Mouse (Mus musculus) B cell, adult 2 months (primary cell): ENCODE measurements around the gene Hoxc4.
A peak's percentile ranks its signal among the peaks of the same experiment; 100 is the strongest.

Experiments
- DNase-seq, 2 experiments: peaks; one replicate each; pipeline ENCODE4 v3.0.0; 2022

The Hoxc4 gene

GRCm38 (mm10) chr15:103018636-103019035 is at the start of gene Hoxc4:
Gene Hoxc4, plus strand, starts transcription at chr15:103018934.
- DNase-seq: no peak

GRCm38 (mm10) chr15:102969296-102969695 is 49.4 kb upstream of the Hoxc4 start:
- DNase-seq: no peak

- DNase-seq: no peak
Observed at GRCm38 (mm10) chr15:102970740-102971139, 48.0 kb upstream of the Hoxc4 start.

- DNase-seq: no peak
Observed at GRCm38 (mm10) chr15:102972254-102972653, 46.5 kb upstream of the Hoxc4 start.

DNA sequence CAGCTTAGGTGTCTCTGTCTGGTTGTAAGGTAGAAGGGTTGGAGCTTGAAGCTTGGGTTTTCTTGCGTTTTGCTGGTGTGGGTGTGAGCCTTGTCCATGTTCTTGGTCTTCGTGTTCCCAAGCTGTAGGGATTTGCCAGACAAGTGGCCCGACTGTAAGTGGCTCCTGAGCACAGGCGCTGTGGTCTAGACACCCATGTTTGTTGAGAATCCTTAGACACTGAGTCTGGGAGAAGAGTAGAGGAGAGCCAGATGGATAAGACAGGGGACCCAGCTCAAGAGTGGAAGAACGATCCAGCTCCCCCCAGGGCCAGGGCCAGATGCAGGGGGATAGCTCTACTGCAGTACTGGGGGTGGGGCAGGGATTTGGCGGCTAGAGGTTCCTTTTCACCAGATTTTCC is 46.0 kb upstream of the Hoxc4 start:
- DNase-seq: no peak

GRCm38 (mm10) chr15:102975034-102975433 is 43.7 kb upstream of the Hoxc4 start:
- no peak for DNase-seq

- DNase-seq: no peak
Observed at GRCm38 (mm10) chr15:102975688-102976111, 43.0 kb upstream of the Hoxc4 start.

DNA sequence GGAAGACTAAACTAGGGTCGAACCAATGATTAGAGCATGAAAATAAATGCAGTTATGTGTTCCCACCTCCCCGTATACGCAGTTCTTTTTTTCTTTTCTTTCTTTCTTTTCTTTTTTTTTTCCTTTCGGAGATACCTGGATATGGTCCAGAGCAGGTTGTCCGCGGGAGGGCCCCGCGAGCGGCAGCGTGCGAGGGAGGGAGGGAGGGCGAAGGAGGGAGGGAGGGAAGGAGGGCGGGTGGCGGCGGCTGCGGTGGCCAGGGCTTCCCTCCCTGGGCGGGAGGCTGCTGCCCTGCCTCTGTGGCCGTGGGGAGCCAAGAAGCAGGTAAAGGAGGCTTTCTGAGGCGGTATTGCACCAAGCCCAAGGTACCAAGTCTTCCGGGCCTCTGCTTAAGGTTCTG is 42.6 kb upstream of the Hoxc4 start, which contains the start of gene Hoxc9:
Hoxc9 (plus strand) TSS at position 269 of the 400 bp plus-strand sequence.
- DNase-seq: no peak

GRCm38 (mm10) chr15:102976631-102977422 is 41.9 kb upstream of the Hoxc4 start:
- DNase-seq: no peak

- DNase-seq: no peak
Observed at GRCm38 (mm10) chr15:102977423-102977974, 41.2 kb upstream of the Hoxc4 start.

DNA sequence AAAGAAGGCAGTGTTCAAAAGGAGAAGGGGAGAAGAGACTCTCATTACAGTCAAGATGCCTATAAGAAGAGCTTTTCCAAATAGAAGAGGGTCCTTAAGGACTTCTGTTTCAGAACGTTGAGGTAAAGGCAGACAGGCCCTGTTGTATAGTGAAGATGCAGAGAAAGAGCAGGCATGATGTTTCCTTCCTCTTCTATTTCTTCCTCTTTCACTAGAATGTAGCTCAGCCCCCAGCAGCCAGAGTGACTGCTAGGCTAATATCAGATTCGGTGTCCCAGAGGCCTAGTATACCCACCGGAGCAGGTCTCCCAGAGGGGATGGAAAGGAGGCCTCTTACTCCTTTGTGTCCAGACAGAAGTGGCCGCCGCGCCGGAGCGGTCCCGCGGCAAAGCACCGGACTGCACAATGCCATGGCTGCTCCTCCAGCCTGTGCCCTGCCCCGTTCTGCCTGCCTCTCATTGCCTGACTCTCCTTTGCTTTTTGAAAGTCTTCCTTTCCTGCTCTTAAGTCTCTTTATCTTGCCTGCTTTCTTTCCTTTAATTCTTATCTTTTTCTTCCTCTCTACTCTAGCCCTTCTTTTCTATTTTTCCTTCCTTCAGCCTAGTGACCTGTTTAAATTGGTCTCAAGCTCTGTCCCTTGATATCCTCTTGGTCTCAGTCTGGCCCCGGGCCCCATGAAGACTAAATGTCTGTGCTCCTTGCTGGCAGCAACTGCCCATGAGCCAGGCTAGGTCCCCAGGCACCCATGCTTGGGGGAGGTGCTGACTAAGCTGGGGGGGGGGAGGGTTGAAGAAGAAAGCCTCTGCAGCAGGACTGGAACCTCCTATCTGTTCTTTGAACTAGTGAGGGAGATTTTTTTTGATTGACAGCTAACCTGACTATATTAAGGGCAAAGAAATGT is 39.9 kb upstream of the Hoxc4 start:
- DNase-seq: no peak

GRCm38 (mm10) chr15:102979936-102980335 is 38.8 kb upstream of the Hoxc4 start:
- DNase-seq: no peak

DNA sequence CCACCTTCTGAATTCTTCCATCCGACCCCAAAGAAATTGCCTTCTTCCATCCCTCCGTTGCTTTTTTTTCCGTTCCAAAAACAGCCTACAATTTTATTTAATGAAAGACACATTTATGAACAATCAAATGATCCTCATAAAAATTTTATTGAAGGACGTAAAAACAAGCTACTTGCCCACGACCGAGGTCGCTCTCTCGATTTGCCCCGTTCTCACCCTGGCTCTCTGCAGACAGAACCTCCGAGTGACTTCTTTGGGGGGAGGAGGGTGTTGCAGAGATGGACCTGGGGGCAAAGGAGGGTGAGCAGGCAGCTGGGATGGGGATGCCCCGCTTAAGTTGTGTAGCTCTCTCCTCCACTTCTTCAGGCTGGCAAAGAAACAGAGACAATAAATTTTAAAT is 38.4 kb upstream of the Hoxc4 start:
- DNase-seq: no peak

DNA sequence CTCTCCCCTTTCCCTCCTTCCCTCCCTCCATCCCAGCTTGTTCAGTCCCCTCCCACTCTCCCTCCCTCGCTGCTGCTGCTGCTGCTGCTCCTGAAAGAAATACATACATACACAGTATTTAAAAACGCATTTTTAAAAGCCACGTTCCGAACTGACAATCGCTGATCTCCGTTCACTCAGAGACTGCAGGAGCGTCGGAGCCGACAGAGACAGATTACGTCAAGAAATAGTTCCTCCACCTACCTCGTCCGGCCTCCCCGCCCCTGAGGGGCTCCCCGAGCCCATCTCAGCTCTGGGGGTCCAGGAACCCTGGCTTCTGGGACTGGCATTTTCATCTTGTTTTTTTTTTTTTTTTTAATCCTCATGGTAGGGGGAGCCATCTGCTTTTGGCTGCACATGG is 37.8 kb upstream of the Hoxc4 start:
- no peak for DNase-seq

DNA sequence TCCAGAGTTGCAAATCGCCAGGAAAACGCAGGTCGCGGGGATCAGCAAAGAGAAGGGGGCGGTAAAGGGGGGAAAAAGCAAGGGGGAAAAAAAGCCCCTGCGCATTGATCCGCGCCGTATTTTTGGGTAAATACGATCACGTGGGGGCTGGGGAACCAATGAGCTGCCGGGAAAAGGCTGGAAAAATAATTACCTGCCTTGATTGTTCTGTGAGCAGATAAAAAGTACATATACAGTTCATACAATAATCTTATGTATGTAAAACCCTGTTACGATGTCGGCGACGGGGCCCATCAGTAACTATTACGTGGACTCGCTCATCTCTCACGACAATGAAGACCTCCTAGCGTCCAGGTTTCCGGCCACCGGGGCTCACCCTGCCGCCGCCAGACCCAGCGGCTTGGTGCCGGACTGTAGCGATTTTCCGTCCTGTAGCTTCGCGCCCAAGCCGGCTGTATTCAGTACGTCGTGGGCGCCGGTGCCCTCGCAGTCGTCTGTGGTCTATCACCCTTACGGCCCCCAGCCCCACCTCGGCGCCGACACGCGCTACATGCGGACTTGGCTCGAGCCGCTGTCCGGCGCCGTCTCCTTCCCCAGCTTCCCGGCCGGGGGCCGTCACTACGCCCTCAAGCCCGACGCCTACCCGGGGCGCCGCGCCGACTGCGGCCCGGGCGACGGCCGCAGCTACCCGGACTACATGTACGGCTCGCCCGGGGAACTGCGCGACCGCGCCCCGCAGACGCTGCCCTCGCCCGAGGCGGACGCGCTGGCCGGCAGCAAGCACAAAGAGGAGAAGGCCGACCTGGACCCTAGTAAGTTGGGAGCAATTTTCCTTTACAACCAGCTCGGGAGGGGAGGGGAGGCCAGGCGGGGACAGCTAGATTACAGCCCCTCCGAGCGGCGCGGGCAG is 37.1 kb upstream of the Hoxc4 start:
- DNase-seq: no peak

GRCm38 (mm10) chr15:102983716-102984115 is 35.0 kb upstream of the Hoxc4 start:
- no peak for DNase-seq

- DNase-seq: no peak
Observed at GRCm38 (mm10) chr15:102984521-102984920, 34.2 kb upstream of the Hoxc4 start.

DNA sequence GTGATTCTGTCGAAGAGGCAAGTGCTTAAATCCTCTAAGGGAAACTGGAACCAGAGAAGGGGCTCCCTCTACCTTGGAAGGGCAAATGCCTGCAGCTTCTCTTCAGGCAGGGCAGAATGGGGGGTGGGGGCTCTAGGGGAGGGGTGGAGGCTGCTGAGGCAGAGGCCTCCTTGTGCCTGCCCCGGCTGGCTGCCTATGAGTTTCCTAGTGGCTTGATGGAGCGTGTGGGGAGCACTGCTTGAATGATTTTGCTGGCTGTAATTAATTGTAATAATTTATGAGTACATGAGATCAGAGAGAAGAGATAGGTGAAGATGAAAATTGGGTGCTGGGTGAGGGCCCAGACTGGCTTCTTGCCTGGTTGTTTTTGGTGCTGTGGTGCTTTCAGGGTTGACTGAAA is 33.8 kb upstream of the Hoxc4 start:
- DNase-seq: no peak

GRCm38 (mm10) chr15:102987124-102987833 is 31.5 kb upstream of the Hoxc4 start:
- DNase-seq: peak; percentile 90

GRCm38 (mm10) chr15:102988078-102988477 is 30.7 kb upstream of the Hoxc4 start:
- no peak for DNase-seq
